Mouse (Mus musculus): Measurements from ENCODE around the gene Tada2a.
A peak's percentile ranks its signal among the peaks of the same experiment; 100 is the strongest.

Gene Tada2a

GRCm38 (mm10) chr11:84113623-84114022, 15.8 kb downstream of the Tada2a start:
- DNase-seq (ENCODE audit: low spot score), result no peak

GRCm38 (mm10) chr11:84107137-84107536, 22.3 kb downstream of the Tada2a start:
- DNase-seq (ENCODE audit: low spot score), result no peak

GRCm38 (mm10) chr11:84104036-84104435, 25.4 kb downstream of the Tada2a start:
- DNase-seq (ENCODE audit: low spot score), result no peak

GRCm38 (mm10) chr11:84101182-84101581, 28.2 kb downstream of the Tada2a start:
- no peak for DNase-seq (ENCODE audit: low spot score)

- DNase-seq (ENCODE audit: low spot score), result no peak
These were observed 32.0 kb downstream of the Tada2a start for GRCm38 (mm10) chr11:84097251-84097998.

- DNase-seq (ENCODE audit: low spot score), result no peak
These were observed 34.3 kb downstream of the Tada2a start for GRCm38 (mm10) chr11:84095084-84095483.

GRCm38 (mm10) chr11:84090572-84090971, 38.8 kb downstream of the Tada2a start:
- no peak for DNase-seq (ENCODE audit: low spot score)

GRCm38 (mm10) chr11:84081901-84082300, 47.5 kb downstream of the Tada2a start:
- no peak for DNase-seq (ENCODE audit: low spot score)

GRCm38 (mm10) chr11:84080327-84080726, 49.1 kb downstream of the Tada2a start:
- no peak for DNase-seq (ENCODE audit: low spot score)

GRCm38 (mm10) chr11:84079887-84080286, 49.5 kb downstream of the Tada2a start:
- DNase-seq (ENCODE audit: low spot score), result no peak

GRCm38 (mm10) chr11:84079361-84079760, 50.0 kb downstream of the Tada2a start:
- DNase-seq (ENCODE audit: low spot score), result no peak

GRCm38 (mm10) chr11:84078601-84079000, 50.8 kb downstream of the Tada2a start:
- no peak for DNase-seq (ENCODE audit: low spot score)

GRCm38 (mm10) chr11:84077008-84077407, 52.4 kb downstream of the Tada2a start:
- no peak for DNase-seq (ENCODE audit: low spot score)

- no peak for DNase-seq (ENCODE audit: low spot score)
These were observed 55.3 kb downstream of the Tada2a start for GRCm38 (mm10) chr11:84073816-84074764.

GRCm38 (mm10) chr11:84072904-84073651, 56.3 kb downstream of the Tada2a start:
- no peak for DNase-seq (ENCODE audit: low spot score)

GRCm38 (mm10) chr11:84069034-84069370, 60.4 kb downstream of the Tada2a start, which contains the start of gene Dusp14:
TSS of gene Dusp14 (minus strand) at chr11:84069261.
- no peak for DNase-seq (ENCODE audit: low spot score)

- DNase-seq (ENCODE audit: low spot score), result peak; percentile 22
These were observed 61.0 kb downstream of the Tada2a start for GRCm38 (mm10) chr11:84068191-84069033.

GRCm38 (mm10) chr11:84067720-84068190, 61.6 kb downstream of the Tada2a start:
- DNase-seq (ENCODE audit: low spot score), result no peak

- no peak for DNase-seq (ENCODE audit: low spot score)
These were observed 62.3 kb downstream of the Tada2a start for GRCm38 (mm10) chr11:84066927-84067645.

- no peak for DNase-seq (ENCODE audit: low spot score)
These were observed 63.3 kb downstream of the Tada2a start for GRCm38 (mm10) chr11:84066071-84066481.

All from ovary, postnatal 14 days (tissue).